Mouse (Mus musculus) ES-Bruce4 (cell line): ENCODE results near the gene Ear10. TPM values are rescaled to one million over a fixed set of nuclear protein-coding genes. Genes with fewer than 3 reads are reported as not detected.
"Not testable (repeated sequence)": the region's sequence is repeated elsewhere in the genome, so short reads cannot be mapped to it uniquely, and the experiment has no call there.

Source experiments
- H3K27ac ChIP-seq: 2 replicates; pipeline ENCODE4 v1.5.1; 2012; ENCODE audit warnings: low read length, inconsistent platforms; ENCODE audit not compliant: insufficient read depth
- H3K27me3 ChIP-seq: 2 replicates; pipeline ENCODE4 v1.6.1; 2012; ENCODE audit warnings: mild to moderate bottlenecking, low read length, inconsistent platforms; ENCODE audit not compliant: control insufficient read depth, poor library complexity, insufficient read depth, severe bottlenecking
- H3K36me3 ChIP-seq: 2 replicates; pipeline ENCODE4 v1.6.1; 2012; ENCODE audit warnings: inconsistent platforms, mild to moderate bottlenecking, low read length, moderate library complexity; ENCODE audit not compliant: control insufficient read depth, poor library complexity, insufficient read depth, severe bottlenecking
- H3K4me1 ChIP-seq: one replicate; pipeline ENCODE4 v1.8.1; 2011; ENCODE audit warnings: low read length; ENCODE audit not compliant: control insufficient read depth, insufficient read depth
- H3K4me3 ChIP-seq: 2 replicates; pipeline ENCODE4 v1.5.1; 2011; ENCODE audit warnings: low read depth, mild to moderate bottlenecking, low read length
- H3K9ac ChIP-seq: 2 replicates; pipeline ENCODE4 v1.6.1; 2012; ENCODE audit warnings: low read depth, mild to moderate bottlenecking, inconsistent platforms; ENCODE audit not compliant: poor library complexity, severe bottlenecking
- H3K9me3 ChIP-seq: replicated peaks from 2 replicates; pipeline ENCODE4 v1.6.1; 2012; ENCODE audit warnings: mild to moderate bottlenecking, low read length, inconsistent platforms; ENCODE audit not compliant: control insufficient read depth, poor library complexity, insufficient read depth, severe bottlenecking
- polyA plus RNA-seq: library from polyadenylated mRNA; stranded (reverse); fragments of >200 nt; gene quantifications from 2 replicates; pipeline ENCODE4 v1.2.4, GENCODE M21; 2011; ENCODE audit warnings: low read depth; ENCODE audit not compliant: missing spikeins, insufficient read depth, insufficient read length

Gene Ear10
- polyA plus RNA-seq, 1 experiment = not detected

DNA sequence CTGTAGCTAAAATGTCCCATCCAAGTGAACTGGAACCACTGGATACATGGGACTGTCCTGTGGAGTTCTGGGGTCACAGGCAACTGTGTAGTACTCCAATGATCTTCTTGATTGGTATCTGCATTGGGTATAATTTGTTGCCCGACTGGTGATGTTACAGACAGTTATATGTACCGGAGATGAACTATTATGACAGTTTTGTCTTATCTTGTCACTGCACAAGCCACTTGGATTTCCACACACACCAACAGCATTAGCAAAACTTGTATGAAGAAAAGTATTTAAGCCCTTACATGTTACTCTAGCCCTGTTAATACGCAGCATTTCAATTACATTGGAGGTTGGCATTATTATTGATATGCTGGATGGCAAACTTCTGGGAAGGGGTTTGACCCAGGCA, 48.5 kb downstream of the Ear10 start:
- H3K27me3 ChIP-seq, H3K4me1 ChIP-seq: not testable (repeated sequence)

More for the DNA sequence above, 48.5 kb downstream of the Ear10 start:
- H3K9me3 ChIP-seq, H3K9ac ChIP-seq, H3K27ac ChIP-seq, H3K4me3 ChIP-seq, H3K36me3 ChIP-seq: not testable (repeated sequence)

Other genes starting within 250 kb of the Ear10 start
- not detected in 2 replicates for gene Gm8165, start 246.4 kb downstream of the Ear10 start, polyA plus RNA-seq
- 31.7 and 35.6 TPM in 2 replicates for gene Gm7324, start 225.7 kb downstream of the Ear10 start, polyA plus RNA-seq
- not detected in 2 replicates for gene Gm16506, start 196.1 kb downstream of the Ear10 start, polyA plus RNA-seq
- not detected in 2 replicates for gene Gm6526, start 175.7 kb downstream of the Ear10 start, polyA plus RNA-seq
- gene Gm8180, start 138.8 kb downstream of the Ear10 start, polyA plus RNA-seq = not detected in 2 replicates
- gene Ear1, start 48.0 kb downstream of the Ear10 start, polyA plus RNA-seq = not detected in 2 replicates
- 1.0 and 2.0 TPM in 2 replicates for gene Gm8113, start 1.8 kb upstream of the Ear10 start, polyA plus RNA-seq
- gene Ang5, start 33.5 kb upstream of the Ear10 start, polyA plus RNA-seq = not detected in 2 replicates
- not detected in 2 replicates for gene Ang6, start 78.7 kb upstream of the Ear10 start, polyA plus RNA-seq
- gene Ear2, start 179.1 kb upstream of the Ear10 start, polyA plus RNA-seq = not detected in 2 replicates
- gene Gm3327, start 200.3 kb upstream of the Ear10 start, polyA plus RNA-seq = not detected in 2 replicates